Mouse (Mus musculus): ENCODE data around the gene Rabepk. TPM values are rescaled to one million over a fixed set of nuclear protein-coding genes. Genes with fewer than 3 reads are reported as not detected.
A peak's percentile ranks its signal among the peaks of the same experiment; 100 is the strongest.
"Not testable (repeated sequence)": the region's sequence is repeated elsewhere in the genome, so short reads cannot be mapped to it uniquely, and the experiment has no call there.

The Rabepk gene
- polyA plus RNA-seq, 1 experiment, result 431 TPM

- TF ChIP-seq POLR2A (IDR thresholded peaks at IDR 0.05; ENCODE audit: control insufficient read depth, low read depth, low read length) (no peak), CTCF (IDR thresholded peaks at IDR 0.05; ENCODE audit: control insufficient read depth, insufficient read depth, insufficient replicate concordance, low read depth, low read length) (no peak)
- Histone ChIP-seq H3K4me1 (ENCODE audit: control insufficient read depth, insufficient read depth, low read length) (no peaks in the 10 kb centered on the region), H3K27ac (ENCODE audit: control insufficient read depth, insufficient read depth, low read depth, low read length) (no peak overlapping the region), H3K27me3 (ENCODE audit: control insufficient read depth, insufficient read depth, low read length) (no peaks in the 10 kb centered on the region), H3K36me3 (ENCODE audit: control insufficient read depth, insufficient read depth, low read length) (no peaks in the 10 kb centered on the region), H3K4me3 (ENCODE audit: control insufficient read depth, low read depth, low read length) (no peak overlapping the region)
Observed at GRCm38 (mm10) chr2:34810775-34811174, 11.1 kb upstream of the Rabepk start.

DNA sequence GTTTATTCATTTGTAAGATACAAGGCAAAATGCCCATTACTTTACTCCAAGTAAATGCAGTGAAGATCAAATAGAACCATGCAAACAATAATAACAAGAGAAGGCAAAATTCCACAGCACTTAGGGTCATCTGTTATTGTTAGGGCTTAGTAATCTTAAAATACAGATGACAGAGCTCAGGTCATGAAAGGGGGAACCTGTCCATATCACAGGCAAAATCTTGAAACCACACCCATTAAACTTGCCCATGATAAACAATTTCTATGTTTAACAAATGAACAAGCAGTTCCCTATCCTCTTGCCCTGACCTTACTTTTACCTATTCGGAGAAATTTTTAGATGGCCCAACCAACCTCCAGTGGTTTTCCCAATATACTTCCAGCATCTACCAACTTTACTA, 9.9 kb upstream of the Rabepk start:
- H3K36me3 ChIP-seq (ENCODE audit: control insufficient read depth, insufficient read depth, low read length), result no peaks in the 10 kb centered on the region; the same call in 1 of the 2 replicates
- TF ChIP-seq CTCF (IDR thresholded peaks at IDR 0.05; ENCODE audit: control insufficient read depth, insufficient read depth, insufficient replicate concordance, low read depth, low read length) (no peak), POLR2A (IDR thresholded peaks at IDR 0.05; ENCODE audit: control insufficient read depth, low read depth, low read length) (no peak)

GRCm38 (mm10) chr2:34808057-34808456, 8.3 kb upstream of the Rabepk start:
- no peaks in the 10 kb centered on the region for H3K27me3 ChIP-seq (ENCODE audit: control insufficient read depth, insufficient read depth, low read length)
- no peak overlapping the region for H3K4me3 ChIP-seq (ENCODE audit: control insufficient read depth, low read depth, low read length)
- peaks cover 2% of the 10 kb centered on the region; the same call in 1 of the 2 replicates for H3K4me1 ChIP-seq (ENCODE audit: control insufficient read depth, insufficient read depth, low read length)
- TF ChIP-seq POLR2A (IDR thresholded peaks at IDR 0.05; ENCODE audit: control insufficient read depth, low read depth, low read length), result no peak
- no peak for TF ChIP-seq CTCF (IDR thresholded peaks at IDR 0.05; ENCODE audit: control insufficient read depth, insufficient read depth, insufficient replicate concordance, low read depth, low read length)
- H3K36me3 ChIP-seq (ENCODE audit: control insufficient read depth, insufficient read depth, low read length), result no peaks in the 10 kb centered on the region; the same call in 1 of the 2 replicates
- no peak overlapping the region for H3K27ac ChIP-seq (ENCODE audit: control insufficient read depth, insufficient read depth, low read depth, low read length)

More for the DNA sequence above, 9.9 kb upstream of the Rabepk start:
- Histone ChIP-seq H3K4me3 (ENCODE audit: control insufficient read depth, low read depth, low read length) (no peak overlapping the region), H3K4me1 (ENCODE audit: control insufficient read depth, insufficient read depth, low read length) (no peaks in the 10 kb centered on the region), H3K27me3 (ENCODE audit: control insufficient read depth, insufficient read depth, low read length) (no peaks in the 10 kb centered on the region), H3K27ac (ENCODE audit: control insufficient read depth, insufficient read depth, low read depth, low read length) (no peak overlapping the region)

GRCm38 (mm10) chr2:34805364-34805950, 5.7 kb upstream of the Rabepk start:
- TF ChIP-seq CTCF (IDR thresholded peaks at IDR 0.05; ENCODE audit: control insufficient read depth, insufficient read depth, insufficient replicate concordance, low read depth, low read length) (no peak), POLR2A (IDR thresholded peaks at IDR 0.05; ENCODE audit: control insufficient read depth, low read depth, low read length) (no peak)
- Histone ChIP-seq H3K36me3 (ENCODE audit: control insufficient read depth, insufficient read depth, low read length) (no peaks in the 10 kb centered on the region; the same call in 1 of the 2 replicates), H3K27ac (ENCODE audit: control insufficient read depth, insufficient read depth, low read depth, low read length) (no peak overlapping the region), H3K4me3 (ENCODE audit: control insufficient read depth, low read depth, low read length) (no peak overlapping the region), H3K4me1 (ENCODE audit: control insufficient read depth, insufficient read depth, low read length) (peaks cover 3% of the 10 kb centered on the region), H3K27me3 (ENCODE audit: control insufficient read depth, insufficient read depth, low read length) (no peaks in the 10 kb centered on the region)

DNA sequence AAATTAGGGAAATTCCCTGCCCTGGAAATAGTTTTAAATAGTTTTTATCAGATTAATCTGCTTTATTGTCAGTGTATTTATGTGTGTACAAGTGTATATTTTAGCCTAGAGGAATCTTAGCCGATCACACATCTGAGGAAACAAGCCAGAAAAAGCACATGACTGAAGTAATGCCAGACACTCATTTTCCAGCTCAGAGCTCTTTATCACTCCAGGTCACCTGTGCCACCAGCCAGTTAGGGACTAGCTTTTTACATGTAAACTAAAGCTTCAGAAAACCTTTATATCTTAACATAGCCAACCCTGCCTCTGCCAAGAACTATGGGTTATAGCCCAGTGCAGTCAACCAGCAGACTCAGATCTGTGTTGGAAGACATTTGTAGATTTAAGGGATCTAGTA, 5.1 kb upstream of the Rabepk start:
- H3K27me3 ChIP-seq (ENCODE audit: control insufficient read depth, insufficient read depth, low read length), result no peaks in the 10 kb centered on the region
- no peak overlapping the region for H3K27ac ChIP-seq (ENCODE audit: control insufficient read depth, insufficient read depth, low read depth, low read length)
- no peaks in the 10 kb centered on the region; the same call in 1 of the 2 replicates for H3K36me3 ChIP-seq (ENCODE audit: control insufficient read depth, insufficient read depth, low read length)
- H3K4me3 ChIP-seq (ENCODE audit: control insufficient read depth, low read depth, low read length), result no peak overlapping the region
- no peak for TF ChIP-seq CTCF (IDR thresholded peaks at IDR 0.05; ENCODE audit: control insufficient read depth, insufficient read depth, insufficient replicate concordance, low read depth, low read length)
- no peak for TF ChIP-seq POLR2A (IDR thresholded peaks at IDR 0.05; ENCODE audit: control insufficient read depth, low read depth, low read length)
- H3K4me1 ChIP-seq (ENCODE audit: control insufficient read depth, insufficient read depth, low read length), result peaks cover 6% of the 10 kb centered on the region

DNA sequence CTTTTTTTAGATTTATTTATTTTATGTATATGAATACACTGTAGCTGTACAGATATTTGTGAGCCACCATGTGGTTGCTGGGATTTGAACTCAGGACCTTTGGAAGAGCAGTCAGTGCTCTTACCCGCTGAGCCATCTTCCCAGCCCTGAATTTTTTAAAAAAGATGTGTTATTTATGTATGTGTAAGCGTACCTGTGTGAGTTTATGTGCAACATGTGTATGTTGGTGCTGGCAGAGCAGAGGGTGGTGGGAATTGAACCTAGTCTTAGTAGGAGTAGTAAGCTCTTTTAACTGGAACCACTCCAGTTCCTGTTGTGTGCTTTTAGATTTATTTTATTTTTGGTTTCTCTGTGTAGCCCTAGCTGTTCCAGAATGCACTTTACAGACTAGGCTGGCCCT, 4.5 kb upstream of the Rabepk start:
- H3K27ac ChIP-seq (ENCODE audit: control insufficient read depth, insufficient read depth, low read depth, low read length), result no peak overlapping the region
- no peaks in the 10 kb centered on the region for H3K27me3 ChIP-seq (ENCODE audit: control insufficient read depth, insufficient read depth, low read length)
- H3K4me3 ChIP-seq (ENCODE audit: control insufficient read depth, low read depth, low read length), result no peak overlapping the region
- no peak for TF ChIP-seq POLR2A (IDR thresholded peaks at IDR 0.05; ENCODE audit: control insufficient read depth, low read depth, low read length)
- no peak for TF ChIP-seq CTCF (IDR thresholded peaks at IDR 0.05; ENCODE audit: control insufficient read depth, insufficient read depth, insufficient replicate concordance, low read depth, low read length)
- no peaks in the 10 kb centered on the region; the same call in 1 of the 2 replicates for H3K36me3 ChIP-seq (ENCODE audit: control insufficient read depth, insufficient read depth, low read length)
- peaks cover 10% of the 10 kb centered on the region for H3K4me1 ChIP-seq (ENCODE audit: control insufficient read depth, insufficient read depth, low read length)

DNA sequence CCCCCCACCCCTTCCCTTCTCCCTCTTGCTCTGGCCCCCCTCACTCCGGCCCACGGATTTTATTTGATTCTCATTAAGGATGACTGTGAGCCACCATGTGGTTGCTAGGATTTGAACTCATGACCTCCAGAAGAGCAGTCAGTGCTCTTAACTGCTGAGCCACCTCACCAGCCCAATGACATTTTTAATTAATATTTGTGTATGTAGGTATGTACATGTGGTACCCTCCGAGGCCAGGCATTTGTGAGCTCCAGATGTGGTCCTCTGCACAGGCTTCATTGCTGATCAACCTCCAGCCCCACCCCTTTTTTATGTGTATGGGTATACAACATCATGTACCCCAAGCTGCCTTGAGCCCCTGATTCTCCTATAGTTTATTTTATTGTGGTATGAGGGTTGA, 4.0 kb upstream of the Rabepk start:
- no peak for TF ChIP-seq CTCF (IDR thresholded peaks at IDR 0.05; ENCODE audit: control insufficient read depth, insufficient read depth, insufficient replicate concordance, low read depth, low read length)
- TF ChIP-seq POLR2A (IDR thresholded peaks at IDR 0.05; ENCODE audit: control insufficient read depth, low read depth, low read length), result no peak
- Histone ChIP-seq H3K27me3 (ENCODE audit: control insufficient read depth, insufficient read depth, low read length) (no peaks in the 10 kb centered on the region), H3K36me3 (ENCODE audit: control insufficient read depth, insufficient read depth, low read length) (no peaks in the 10 kb centered on the region; the same call in 1 of the 2 replicates), H3K4me3 (ENCODE audit: control insufficient read depth, low read depth, low read length) (peak overlapping the region; percentile 8; the same call in 1 of the 2 replicates), H3K27ac (ENCODE audit: control insufficient read depth, insufficient read depth, low read depth, low read length) (no peak overlapping the region), H3K4me1 (ENCODE audit: control insufficient read depth, insufficient read depth, low read length) (peaks cover 10% of the 10 kb centered on the region)

GRCm38 (mm10) chr2:34802565-34803245, 3.0 kb upstream of the Rabepk start:
- H3K27me3 ChIP-seq (ENCODE audit: control insufficient read depth, insufficient read depth, low read length); H3K4me1 ChIP-seq (ENCODE audit: control insufficient read depth, insufficient read depth, low read length); H3K36me3 ChIP-seq (ENCODE audit: control insufficient read depth, insufficient read depth, low read length): not testable (repeated sequence)
- H3K4me3 ChIP-seq (ENCODE audit: control insufficient read depth, low read depth, low read length), result peak overlapping the region; percentile 87
- H3K27ac ChIP-seq (ENCODE audit: control insufficient read depth, insufficient read depth, low read depth, low read length), result peak overlapping the region; percentile 87
